Mouse (Mus musculus): ENCODE results near the gene Tmc6. TPM values are rescaled to one million over a fixed set of nuclear protein-coding genes. Genes with fewer than 3 reads are reported as not detected.

Gene Tmc6
- polyA plus RNA-seq (2016; fragmentation: Nextera tagmentation; extraction: Ambion mirVana), result 11.2 and 11.5 TPM in 2 replicates

- peaks cover 36% of the 10 kb centered on the region for H3K4me1 ChIP-seq
- H3K36me3 ChIP-seq, result no peaks in the 10 kb centered on the region
- peaks cover 44% of the 10 kb centered on the region for H3K27me3 ChIP-seq (replicated peaks)
- H3K4me3 ChIP-seq, result peak within 1 kb of the TSS; percentile 23; the same call in 1 of the 2 replicates
- ATAC-seq (ENCODE audit: low FRiP score, low read depth), result no peak
- H3K9me3 ChIP-seq, result no peaks in the 10 kb centered on the region
- 39% methylated on average over 24 of the region's 24 CpGs for whole genome bisulfite sequencing
- peak within 1 kb of the TSS; percentile 48; the same call in 1 of the 2 replicates for H3K9ac ChIP-seq
- peak within 1 kb of the TSS; percentile 66 for H3K4me2 ChIP-seq (replicated peaks)
- H3K27ac ChIP-seq, result 0 out of 2 replicates have a peak within 1 kb of the TSS, but pooled peaks have one; percentile 12
Observed at GRCm38 (mm10) chr11:117781993-117782704, at the start of gene Tmc6, which contains the start of gene Tmc8. Tmc6 (minus strand) TSS chr11:117782198. Tmc8 (plus strand) TSS chr11:117782076.

DNA sequence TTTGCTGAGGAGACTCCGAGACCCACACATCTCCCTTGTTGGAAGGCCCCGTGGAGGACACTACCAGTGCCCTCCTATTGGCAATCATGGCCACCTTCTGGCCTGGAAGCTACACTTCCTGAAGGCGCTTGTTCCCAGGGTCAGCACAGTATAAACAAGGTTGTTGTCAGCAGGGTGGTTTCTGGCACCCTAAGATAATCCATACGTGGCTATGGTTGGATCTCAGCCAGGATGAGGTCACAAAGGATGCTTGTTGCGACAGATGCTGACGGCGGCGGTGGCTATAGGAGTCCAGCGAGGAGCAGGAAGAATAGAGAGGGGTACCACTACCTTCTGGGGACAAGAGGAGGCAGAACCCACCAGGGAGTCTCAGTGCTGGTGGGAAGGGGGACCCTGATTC is 48.4 kb upstream of the Tmc6 start:
- Histone ChIP-seq H3K27ac (no peak overlapping the region), H3K4me2 (replicated peaks) (no peak overlapping the region), H3K36me3 (no peaks in the 10 kb centered on the region), H3K4me1 (peaks cover 32% of the 10 kb centered on the region), H3K9ac (no peak overlapping the region), H3K27me3 (replicated peaks) (no peaks in the 10 kb centered on the region), H3K9me3 (no peaks in the 10 kb centered on the region), H3K4me3 (no peak overlapping the region)
- no peak for ATAC-seq (ENCODE audit: low FRiP score, low read depth)
- 87% methylated on average over 9 of the region's 9 CpGs for WGBS

DNA sequence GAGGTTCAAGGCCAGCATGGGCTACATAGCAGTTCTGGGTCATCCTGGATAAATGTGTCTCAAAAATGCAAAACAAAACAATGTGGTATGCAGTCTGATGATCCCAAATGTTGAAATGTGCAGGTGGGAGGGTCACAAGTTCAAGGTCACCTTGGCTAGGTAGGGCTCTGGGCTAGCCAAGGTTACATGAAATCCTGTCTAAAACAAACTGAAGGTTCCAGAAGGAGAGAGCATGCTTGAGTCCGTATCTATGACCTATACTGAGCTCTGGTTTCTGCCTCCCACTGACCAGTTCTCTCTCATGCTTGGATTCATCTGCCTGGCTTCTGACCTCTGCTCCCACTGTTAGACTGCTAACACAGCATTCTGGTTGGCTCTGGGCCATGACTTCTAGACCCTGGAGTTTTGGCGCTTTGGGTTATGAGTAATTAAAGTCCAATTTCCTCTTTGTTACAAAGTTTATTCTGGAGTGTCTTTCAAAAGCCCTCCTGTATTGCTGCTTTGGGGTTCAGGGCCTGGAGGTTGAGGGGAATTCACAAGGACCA is 47.7 kb upstream of the Tmc6 start:
- WGBS, result 81% methylated on average over 2 of the region's 2 CpGs
- Histone ChIP-seq H3K4me1 (peaks cover 36% of the 10 kb centered on the region), H3K27ac (no peak overlapping the region), H3K36me3 (no peaks in the 10 kb centered on the region), H3K27me3 (replicated peaks) (no peaks in the 10 kb centered on the region), H3K4me2 (replicated peaks) (no peak overlapping the region), H3K9ac (no peak overlapping the region), H3K9me3 (no peaks in the 10 kb centered on the region), H3K4me3 (no peak overlapping the region)
- ATAC-seq (ENCODE audit: low FRiP score, low read depth), result no peak

DNA sequence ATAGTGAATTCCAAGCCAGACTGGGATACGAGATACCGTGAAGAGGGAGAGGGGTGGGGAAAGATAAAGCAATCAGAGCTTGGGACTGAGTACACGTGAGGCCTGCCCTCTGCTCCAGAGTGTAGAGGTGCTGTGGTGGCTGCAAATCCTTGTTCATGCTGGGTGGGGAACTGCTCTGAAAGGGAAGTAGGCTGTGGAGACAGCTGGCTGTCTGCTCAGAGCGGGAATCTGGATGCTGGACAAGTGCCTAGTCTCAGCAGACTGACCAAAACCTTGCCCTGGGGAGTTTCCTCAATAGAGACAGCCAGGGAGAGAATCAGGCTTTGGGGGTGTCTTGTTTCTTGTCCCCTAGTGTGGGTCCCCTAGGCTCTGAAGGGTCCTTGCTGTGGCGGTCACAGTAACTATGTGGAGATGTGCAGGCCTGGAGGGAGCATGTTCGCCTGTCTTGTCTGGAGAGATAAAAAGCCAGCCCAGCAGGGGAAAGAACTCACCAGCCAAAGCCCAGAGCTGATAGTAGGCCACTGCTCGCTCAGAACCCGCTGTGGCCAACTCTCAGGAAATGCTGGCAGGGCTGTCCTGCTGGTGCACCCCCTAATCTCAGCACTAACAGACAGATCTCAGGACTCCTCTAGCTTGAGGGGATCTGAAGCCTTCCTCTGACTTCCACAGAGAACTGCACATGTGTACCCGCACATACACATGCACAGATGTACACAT is 47.0 kb upstream of the Tmc6 start:
- no peak overlapping the region for H3K4me3 ChIP-seq
- ATAC-seq (ENCODE audit: low FRiP score, low read depth), result no peak
- WGBS, result 67% methylated on average over 9 of the region's 9 CpGs
- H3K9ac ChIP-seq, result no peak overlapping the region
- H3K4me2 ChIP-seq (replicated peaks), result no peak overlapping the region
- H3K27me3 ChIP-seq (replicated peaks), result no peaks in the 10 kb centered on the region
- no peaks in the 10 kb centered on the region for H3K36me3 ChIP-seq
- H3K9me3 ChIP-seq, result no peaks in the 10 kb centered on the region
- no peak overlapping the region for H3K27ac ChIP-seq
- peaks cover 41% of the 10 kb centered on the region for H3K4me1 ChIP-seq

DNA sequence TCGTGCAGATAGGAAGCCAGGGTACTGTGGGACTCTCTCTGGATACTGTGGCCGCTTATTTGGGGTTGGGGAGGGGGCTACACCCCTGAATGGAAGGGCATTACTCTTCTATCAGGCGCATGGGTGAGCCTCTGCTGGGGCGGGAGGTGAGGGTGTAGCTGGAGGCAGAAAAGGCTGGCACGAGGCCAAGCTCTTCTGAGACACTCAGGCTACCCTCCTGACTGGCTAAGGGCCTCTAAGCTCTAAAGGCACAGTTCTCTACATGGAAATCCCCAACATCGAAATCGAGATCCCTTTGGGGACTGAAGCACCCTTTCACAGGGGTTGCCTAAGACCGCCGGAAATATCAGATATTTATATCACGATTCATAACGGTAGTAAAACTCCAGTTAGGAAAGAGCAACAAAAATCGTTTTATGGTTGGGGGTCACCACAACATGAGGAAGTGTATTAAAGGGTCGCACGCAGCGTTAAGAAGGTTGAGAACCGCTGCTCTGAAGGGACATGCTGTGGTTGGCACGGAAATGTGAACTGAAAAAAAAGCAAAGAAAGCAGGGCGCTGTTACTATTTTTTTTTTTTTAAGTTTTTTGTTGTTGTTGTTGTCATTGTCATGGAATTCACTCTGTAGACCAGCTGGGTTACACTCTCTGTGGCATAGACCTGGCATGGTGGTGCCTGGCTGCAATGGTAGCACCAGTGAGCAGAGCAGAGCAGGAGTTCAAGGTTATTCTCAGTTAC is 46.3 kb upstream of the Tmc6 start:
- ATAC-seq (ENCODE audit: low FRiP score, low read depth), result no peak
- no peak overlapping the region for H3K9ac ChIP-seq
- H3K4me3 ChIP-seq, result no peak overlapping the region
- 84% methylated on average over 18 of the region's 18 CpGs for WGBS
- no peaks in the 10 kb centered on the region; the same call in 1 of the 2 replicates for H3K36me3 ChIP-seq
- peaks cover 43% of the 10 kb centered on the region for H3K4me1 ChIP-seq
- H3K9me3 ChIP-seq, result no peaks in the 10 kb centered on the region
- H3K27me3 ChIP-seq (replicated peaks), result no peaks in the 10 kb centered on the region
- no peak overlapping the region for H3K27ac ChIP-seq
- H3K4me2 ChIP-seq (replicated peaks), result no peak overlapping the region

DNA sequence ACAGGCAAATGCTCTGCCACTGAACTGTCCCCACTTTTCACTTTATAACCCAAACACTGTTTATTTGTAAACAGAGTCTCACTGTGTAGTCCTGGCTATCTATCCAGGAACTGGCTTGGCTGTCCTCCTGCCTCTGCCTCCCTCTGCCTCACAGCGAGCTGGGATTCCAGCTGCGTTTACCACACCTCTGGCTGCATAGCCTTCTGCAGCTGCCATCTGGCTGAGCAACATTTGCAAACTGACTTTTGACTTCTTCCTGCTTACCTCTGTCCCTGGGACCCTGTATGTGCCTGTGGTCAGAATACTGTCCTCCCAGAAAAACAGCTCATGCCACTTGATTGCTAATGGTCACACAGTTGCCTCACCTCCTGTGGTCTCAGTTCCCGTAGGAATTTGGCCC is 45.4 kb upstream of the Tmc6 start:
- Histone ChIP-seq H3K27ac (no peak overlapping the region), H3K36me3 (peaks cover 5% of the 10 kb centered on the region; the same call in 1 of the 2 replicates), H3K4me1 (peaks cover 42% of the 10 kb centered on the region), H3K9ac (no peak overlapping the region), H3K9me3 (no peaks in the 10 kb centered on the region), H3K4me3 (no peak overlapping the region), H3K4me2 (replicated peaks) (no peak overlapping the region), H3K27me3 (replicated peaks) (no peaks in the 10 kb centered on the region)
- WGBS, result 59% methylated on average over 3 of the region's 3 CpGs
- no peak for ATAC-seq (ENCODE audit: low FRiP score, low read depth)

- 67% methylated on average over 8 of the region's 8 CpGs for WGBS
- H3K27ac ChIP-seq, result no peak overlapping the region
- no peak overlapping the region for H3K4me3 ChIP-seq
- peak overlapping the region; percentile 78; the same call in 1 of the 2 replicates for H3K4me2 ChIP-seq (replicated peaks)
- H3K4me1 ChIP-seq, result peaks cover 37% of the 10 kb centered on the region
- H3K9ac ChIP-seq, result no peak overlapping the region
- peaks cover 6% of the 10 kb centered on the region; the same call in 1 of the 2 replicates for H3K36me3 ChIP-seq
- H3K9me3 ChIP-seq, result no peaks in the 10 kb centered on the region
- no peak for ATAC-seq (ENCODE audit: low FRiP score, low read depth)
- H3K27me3 ChIP-seq (replicated peaks), result no peaks in the 10 kb centered on the region
Observed at GRCm38 (mm10) chr11:117826916-117827315, 44.9 kb upstream of the Tmc6 start.

- peaks cover 36% of the 10 kb centered on the region for H3K4me1 ChIP-seq
- peak overlapping the region; percentile 56 for H3K9ac ChIP-seq
- no peak overlapping the region for H3K27ac ChIP-seq
- H3K36me3 ChIP-seq, result peaks cover 13% of the 10 kb centered on the region
- H3K4me3 ChIP-seq, result peak overlapping the region; percentile 45
- WGBS, result 9% methylated on average over 5 of the region's 5 CpGs
- no peak; the same call in 1 of the 2 replicates for ATAC-seq (ENCODE audit: low FRiP score, low read depth)
- H3K9me3 ChIP-seq, result no peaks in the 10 kb centered on the region
- peak overlapping the region; percentile 78 for H3K4me2 ChIP-seq (replicated peaks)
- no peaks in the 10 kb centered on the region for H3K27me3 ChIP-seq (replicated peaks)
Observed at GRCm38 (mm10) chr11:117826164-117826563, 44.2 kb upstream of the Tmc6 start.

DNA sequence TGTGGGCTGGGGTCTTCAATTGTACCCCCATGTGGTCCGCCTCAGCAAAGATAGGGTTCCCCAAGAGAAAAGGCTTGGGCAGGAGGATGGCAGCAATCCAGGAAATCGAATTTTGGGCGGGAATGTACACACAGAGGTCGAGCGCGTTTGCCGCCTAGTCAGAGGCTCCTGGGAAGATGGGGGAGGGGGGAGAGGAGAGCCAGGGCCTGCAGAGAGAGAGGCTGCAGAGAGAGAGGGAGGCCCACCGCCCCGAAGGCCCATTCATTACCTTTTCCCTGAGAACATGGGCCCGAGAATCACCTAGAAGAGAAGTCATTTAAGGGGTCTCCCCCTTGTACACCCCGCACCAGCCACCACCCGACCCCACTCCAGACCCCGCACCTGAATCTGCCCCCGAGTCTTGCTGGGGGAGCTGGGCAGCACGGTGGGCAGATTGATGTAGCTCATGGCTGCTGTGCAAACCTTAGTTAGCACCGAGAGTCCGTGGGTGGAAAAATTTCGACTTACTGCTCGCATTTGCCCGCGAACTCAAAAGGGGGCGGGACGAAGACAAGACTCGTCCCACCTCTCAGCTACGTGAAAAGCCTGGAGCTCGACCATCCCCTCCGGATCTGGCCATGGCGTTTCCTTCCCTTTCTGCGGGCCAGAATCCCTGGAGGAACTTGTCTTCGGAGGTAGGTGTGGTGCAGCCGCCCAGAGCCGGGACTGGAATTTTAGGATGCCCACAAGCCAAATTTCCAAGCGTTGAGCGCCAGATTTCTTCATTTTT is 43.5 kb upstream of the Tmc6 start, which contains the start of the genes Afmid and Tk1:
Gene Afmid, plus strand, starts transcription at position 592 of the 769 bp plus-strand sequence.
Gene Tk1, minus strand, starts transcription at position 760 of the 769 bp plus-strand sequence.
- Histone ChIP-seq H3K4me1 (peaks cover 36% of the 10 kb centered on the region), H3K27me3 (replicated peaks) (no peaks in the 10 kb centered on the region), H3K27ac (no peak within 1 kb of the TSS), H3K4me3 (peak within 1 kb of the TSS; percentile 45), H3K36me3 (peaks cover 15% of the 10 kb centered on the region), H3K4me2 (replicated peaks) (peak within 1 kb of the TSS; percentile 78), H3K9ac (peak within 1 kb of the TSS; percentile 56), H3K9me3 (no peaks in the 10 kb centered on the region)
- under 1% methylated on average over 34 of the region's 34 CpGs for WGBS
- ATAC-seq (ENCODE audit: low FRiP score, low read depth), result peak; percentile 65

DNA sequence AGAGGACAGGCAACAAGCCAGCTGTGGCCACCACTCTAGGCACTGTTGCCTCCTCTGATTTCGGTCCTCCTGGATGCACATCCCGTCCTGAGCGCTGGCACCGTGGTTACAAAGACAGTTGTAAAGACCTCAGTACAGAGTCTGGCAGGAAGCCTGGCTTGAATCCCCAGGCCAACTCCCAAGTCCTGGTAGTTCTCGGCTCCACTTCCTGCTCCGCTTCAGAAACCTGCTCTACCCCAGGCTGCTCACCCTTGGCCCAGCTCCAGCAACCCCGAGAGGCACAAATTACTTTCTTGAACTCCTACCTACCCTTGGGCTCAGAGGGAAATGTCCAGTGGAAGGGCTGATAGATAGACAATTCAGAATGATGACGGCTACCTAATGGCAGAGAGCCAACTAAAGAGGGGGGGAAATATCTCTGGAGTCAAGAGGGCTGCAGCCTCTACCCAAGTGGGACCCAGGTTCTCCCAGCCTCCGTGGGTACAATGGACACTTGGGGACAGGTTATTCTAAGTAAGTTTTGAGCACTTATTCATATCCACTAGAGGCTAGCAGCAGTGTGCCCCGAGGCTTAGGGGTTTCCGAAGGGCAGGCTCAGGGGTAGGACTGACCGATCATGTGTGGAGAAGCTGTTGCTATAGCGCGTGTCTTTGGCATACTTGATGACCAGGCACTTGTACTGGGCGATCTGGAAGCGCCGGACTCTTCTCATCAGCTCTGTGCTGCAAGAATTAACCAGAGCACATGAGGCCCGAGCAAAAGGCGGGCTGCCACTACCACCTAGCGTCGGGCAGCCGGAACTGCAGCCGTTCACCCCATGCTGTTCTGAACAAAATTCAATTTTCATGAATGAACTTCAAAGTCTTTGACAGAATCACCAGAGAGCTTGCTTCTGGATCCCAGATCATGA is 42.3 kb upstream of the Tmc6 start:
- peak; percentile 82 for ATAC-seq (ENCODE audit: low FRiP score, low read depth)
- Histone ChIP-seq H3K4me2 (replicated peaks) (peak overlapping the region; percentile 78), H3K36me3 (peaks cover 19% of the 10 kb centered on the region), H3K4me1 (peaks cover 40% of the 10 kb centered on the region), H3K27ac (no peak overlapping the region), H3K27me3 (replicated peaks) (no peaks in the 10 kb centered on the region), H3K9ac (peak overlapping the region; percentile 14; the same call in 1 of the 2 replicates), H3K9me3 (no peaks in the 10 kb centered on the region), H3K4me3 (0 out of 2 replicates have a peak overlapping the region, but pooled peaks have one; percentile 45)
- WGBS, result 25% methylated on average over 23 of the region's 23 CpGs

All from neural tube, embryonic 12.5 days (tissue).